Mouse (Mus musculus) forebrain, embryonic 13.5 days (tissue): ENCODE data around the gene 2310011J03Rik. TPM values are rescaled to one million over a fixed set of nuclear protein-coding genes. Genes with fewer than 3 reads are reported as not detected.

Source experiments
- ATAC-seq: fragments of 200-750 bp; cut with Nextera tagmentation; 2 replicates; pipeline ENCODE4 v1.8.0; 2017
- H3K27ac ChIP-seq: fragments of 300-500 bp; sonication (generic); 2 replicates; pipeline ENCODE4 v1.5.1; 2015; ENCODE audit warnings: inconsistent platforms, mild to moderate bottlenecking, moderate library complexity
- H3K27me3 ChIP-seq: fragments of 300-500 bp; sonication (generic); 2 replicates; pipeline ENCODE4 v1.6.1; 2015; ENCODE audit warnings: mild to moderate bottlenecking, inconsistent platforms
- H3K36me3 ChIP-seq: fragments of 300-500 bp; sonication (generic); 2 replicates; pipeline ENCODE4 v1.6.1; 2015; ENCODE audit warnings: mild to moderate bottlenecking, inconsistent platforms; ENCODE audit not compliant: poor library complexity, severe bottlenecking
- H3K4me1 ChIP-seq: fragments of 300-500 bp; sonication (generic); 2 replicates; pipeline ENCODE4 v1.6.1; 2015; ENCODE audit warnings: inconsistent platforms
- H3K4me2 ChIP-seq: fragments of 300-500 bp; sonication (generic); 2 replicates; pipeline ENCODE4 v1.6.1; 2015; ENCODE audit warnings: inconsistent platforms, mild to moderate bottlenecking, moderate library complexity
- H3K4me3 ChIP-seq: fragments of 300-500 bp; sonication (generic); 2 replicates; pipeline ENCODE4 v1.5.1; 2015; ENCODE audit warnings: mild to moderate bottlenecking, inconsistent platforms
- H3K9ac ChIP-seq: fragments of 300-500 bp; sonication (generic); 2 replicates; pipeline ENCODE4 v1.6.1; 2015; ENCODE audit warnings: mild to moderate bottlenecking, inconsistent platforms
- H3K9me3 ChIP-seq: fragments of 300-500 bp; sonication (generic); replicated peaks from 2 replicates; pipeline ENCODE4 v1.6.1; 2016; ENCODE audit warnings: inconsistent platforms
- WGBS: fragments of 180-500 bp; shearing (Covaris S2); methylation state at CpG from one replicate; pipeline ENCODE4 v1.1.7; 2015; 5-methylcytosine and 5-hydroxymethylcytosine counted together
- polyA plus RNA-seq: library from polyadenylated mRNA; unstranded; fragments of >200 nt; fragmentation: Nextera tagmentation; extraction: Ambion mirVana; gene quantifications from 2 replicates; pipeline ENCODE4 v1.2.1, GENCODE M21; 2015

Gene 2310011J03Rik
- polyA plus RNA-seq, 1 experiment from 2014 or later = 43.3 TPM

- H3K4me2 ChIP-seq = no peak overlapping the region
- H3K4me3 ChIP-seq = no peak overlapping the region
- peaks cover 98% of the 10 kb centered on the region for H3K36me3 ChIP-seq
- 85% methylated on average over 8 of the region's 8 CpGs for WGBS
- no peaks in the 10 kb centered on the region for H3K9me3 ChIP-seq
- no peak for ATAC-seq
- H3K27ac ChIP-seq = no peak overlapping the region
- H3K9ac ChIP-seq = no peak overlapping the region
- no peaks in the 10 kb centered on the region for H3K27me3 ChIP-seq
- H3K4me1 ChIP-seq = no peaks in the 10 kb centered on the region
Measured at GRCm38 (mm10) chr10:80281921-80282371, 38.4 kb downstream of the 2310011J03Rik start.

GRCm38 (mm10) chr10:80281304-80281703 lies 39.0 kb downstream of the 2310011J03Rik start:
- H3K36me3 ChIP-seq = peaks cover 96% of the 10 kb centered on the region
- H3K9me3 ChIP-seq = no peaks in the 10 kb centered on the region
- no peak overlapping the region for H3K4me3 ChIP-seq
- ATAC-seq = no peak
- whole genome bisulfite sequencing = 89% methylated on average over 7 of the region's 7 CpGs
- no peaks in the 10 kb centered on the region for H3K27me3 ChIP-seq
- no peak overlapping the region for H3K4me2 ChIP-seq
- H3K9ac ChIP-seq = no peak overlapping the region
- H3K27ac ChIP-seq = no peak overlapping the region
- H3K4me1 ChIP-seq = no peaks in the 10 kb centered on the region

GRCm38 (mm10) chr10:80279273-80279672 lies 41.1 kb downstream of the 2310011J03Rik start:
- H3K9me3 ChIP-seq = no peaks in the 10 kb centered on the region
- no peak overlapping the region for H3K4me3 ChIP-seq
- H3K27me3 ChIP-seq = no peaks in the 10 kb centered on the region
- WGBS = 94% methylated on average over 12 of the region's 12 CpGs
- no peak for ATAC-seq
- H3K4me2 ChIP-seq = no peak overlapping the region
- no peaks in the 10 kb centered on the region for H3K4me1 ChIP-seq
- no peak overlapping the region for H3K9ac ChIP-seq
- no peak overlapping the region for H3K27ac ChIP-seq
- H3K36me3 ChIP-seq = peaks cover 95% of the 10 kb centered on the region

- H3K4me1 ChIP-seq = no peaks in the 10 kb centered on the region
- no peak for ATAC-seq
Measured at GRCm38 (mm10) chr10:80278390-80278789, 41.9 kb downstream of the 2310011J03Rik start.

GRCm38 (mm10) chr10:80276238-80276637 lies 44.1 kb downstream of the 2310011J03Rik start:
- H3K36me3 ChIP-seq = peaks cover 89% of the 10 kb centered on the region
- H3K27me3 ChIP-seq = no peaks in the 10 kb centered on the region
- H3K27ac ChIP-seq = no peak overlapping the region
- H3K9ac ChIP-seq = no peak overlapping the region
- H3K4me1 ChIP-seq = peaks cover 11% of the 10 kb centered on the region
- no peaks in the 10 kb centered on the region for H3K9me3 ChIP-seq
- H3K4me3 ChIP-seq = no peak overlapping the region
- ATAC-seq = no peak
- H3K4me2 ChIP-seq = no peak overlapping the region
- 96% methylated on average over 5 of the region's 5 CpGs for WGBS

More at GRCm38 (mm10) chr10:80278390-80278789, 41.9 kb downstream of the 2310011J03Rik start:
- no peak overlapping the region for H3K9ac ChIP-seq
- H3K4me2 ChIP-seq = no peak overlapping the region
- H3K27me3 ChIP-seq = no peaks in the 10 kb centered on the region
- no peak overlapping the region for H3K4me3 ChIP-seq
- H3K9me3 ChIP-seq = no peaks in the 10 kb centered on the region
- WGBS = 93% methylated on average over 9 of the region's 9 CpGs
- H3K36me3 ChIP-seq = peaks cover 95% of the 10 kb centered on the region
- H3K27ac ChIP-seq = no peak overlapping the region

GRCm38 (mm10) chr10:80273847-80274246 lies 46.5 kb downstream of the 2310011J03Rik start:
- Histone ChIP-seq H3K27me3 (no peaks in the 10 kb centered on the region), H3K9ac (no peak overlapping the region), H3K27ac (no peak overlapping the region), H3K36me3 (peaks cover 73% of the 10 kb centered on the region), H3K9me3 (no peaks in the 10 kb centered on the region), H3K4me1 (peaks cover 31% of the 10 kb centered on the region), H3K4me2 (no peak overlapping the region), H3K4me3 (no peak overlapping the region)
- 94% methylated on average over 3 of the region's 3 CpGs for WGBS
- no peak for ATAC-seq

GRCm38 (mm10) chr10:80271870-80272585 lies 48.3 kb downstream of the 2310011J03Rik start:
- Histone ChIP-seq H3K4me2 (no peak overlapping the region), H3K27ac (no peak overlapping the region), H3K9ac (no peak overlapping the region), H3K4me1 (peaks cover 49% of the 10 kb centered on the region), H3K4me3 (no peak overlapping the region), H3K27me3 (no peaks in the 10 kb centered on the region), H3K36me3 (peaks cover 62% of the 10 kb centered on the region), H3K9me3 (no peaks in the 10 kb centered on the region)
- WGBS = 88% methylated on average over 8 of the region's 8 CpGs
- no peak for ATAC-seq

- Histone ChIP-seq H3K36me3 (peaks cover 57% of the 10 kb centered on the region), H3K9me3 (no peaks in the 10 kb centered on the region), H3K27me3 (no peaks in the 10 kb centered on the region), H3K4me3 (no peak overlapping the region), H3K9ac (no peak overlapping the region), H3K4me2 (no peak overlapping the region), H3K4me1 (peaks cover 56% of the 10 kb centered on the region), H3K27ac (no peak overlapping the region)
- no peak for ATAC-seq
- 87% methylated on average over 5 of the region's 5 CpGs for WGBS
Measured at GRCm38 (mm10) chr10:80271186-80271843, 49.0 kb downstream of the 2310011J03Rik start.

- H3K36me3 ChIP-seq = peaks cover 51% of the 10 kb centered on the region
- no peak overlapping the region for H3K4me3 ChIP-seq
- ATAC-seq = no peak
- H3K27ac ChIP-seq = 0 out of 2 replicates have a peak overlapping the region, but pooled peaks have one; percentile 4
- H3K9ac ChIP-seq = peak overlapping the region; percentile 41
- no peaks in the 10 kb centered on the region for H3K27me3 ChIP-seq
- peaks cover 62% of the 10 kb centered on the region for H3K4me1 ChIP-seq
- WGBS = 78% methylated on average over 6 of the region's 6 CpGs
- no peaks in the 10 kb centered on the region for H3K9me3 ChIP-seq
- no peak overlapping the region for H3K4me2 ChIP-seq
Measured at GRCm38 (mm10) chr10:80270734-80271181, 49.6 kb downstream of the 2310011J03Rik start.

GRCm38 (mm10) chr10:80270099-80270498 lies 50.2 kb downstream of the 2310011J03Rik start:
- Histone ChIP-seq H3K4me3 (no peak overlapping the region), H3K27me3 (no peaks in the 10 kb centered on the region), H3K4me2 (no peak overlapping the region), H3K4me1 (peaks cover 65% of the 10 kb centered on the region), H3K27ac (0 out of 2 replicates have a peak overlapping the region, but pooled peaks have one; percentile 4), H3K36me3 (peaks cover 46% of the 10 kb centered on the region), H3K9me3 (no peaks in the 10 kb centered on the region), H3K9ac (peak overlapping the region; percentile 41)
- 90% methylated on average over 2 of the region's 2 CpGs for WGBS
- ATAC-seq = no peak
